Mouse (Mus musculus): Measurements from ENCODE around the gene Emc9.

DNA sequence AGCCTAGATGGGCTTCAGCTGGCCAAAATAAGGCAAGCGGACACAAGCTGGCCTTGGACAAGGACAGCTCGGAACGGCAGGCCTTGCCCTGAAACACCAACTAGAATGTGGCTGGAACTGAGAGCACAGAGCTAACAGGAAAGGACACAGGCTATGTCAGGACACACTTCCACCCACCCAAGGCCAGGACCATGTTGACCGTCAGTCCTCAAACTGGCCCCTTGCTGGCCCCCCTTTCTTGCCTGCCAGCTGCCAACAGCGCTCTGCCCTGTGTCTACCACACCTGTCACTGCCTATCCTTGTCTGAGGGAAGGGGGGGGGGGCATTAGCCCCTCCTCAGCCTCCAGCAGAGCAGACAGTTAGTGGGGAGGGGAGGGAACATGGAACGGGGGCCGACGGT, 9.8 kb downstream of the Emc9 start, which contains the start of gene Fitm1:
- TF ChIP-seq CTCF (IDR thresholded peaks at IDR 0.05; ENCODE audit: low read depth) (no peak), EP300 (IDR thresholded peaks at IDR 0.05; ENCODE audit: low read depth) (no peak)
